Mouse (Mus musculus) right cerebral cortex, postnatal 4 days (tissue): ENCODE measurements around the gene Clrn1.

Experiments
- DNase-seq: peaks from one replicate; pipeline ENCODE4 v3.0.0-alpha.2; 2022

Gene Clrn1

GRCm38 (mm10) chr3:58829926-58830325, 55.2 kb downstream of the Clrn1 start:
- no peak for DNase-seq

DNA sequence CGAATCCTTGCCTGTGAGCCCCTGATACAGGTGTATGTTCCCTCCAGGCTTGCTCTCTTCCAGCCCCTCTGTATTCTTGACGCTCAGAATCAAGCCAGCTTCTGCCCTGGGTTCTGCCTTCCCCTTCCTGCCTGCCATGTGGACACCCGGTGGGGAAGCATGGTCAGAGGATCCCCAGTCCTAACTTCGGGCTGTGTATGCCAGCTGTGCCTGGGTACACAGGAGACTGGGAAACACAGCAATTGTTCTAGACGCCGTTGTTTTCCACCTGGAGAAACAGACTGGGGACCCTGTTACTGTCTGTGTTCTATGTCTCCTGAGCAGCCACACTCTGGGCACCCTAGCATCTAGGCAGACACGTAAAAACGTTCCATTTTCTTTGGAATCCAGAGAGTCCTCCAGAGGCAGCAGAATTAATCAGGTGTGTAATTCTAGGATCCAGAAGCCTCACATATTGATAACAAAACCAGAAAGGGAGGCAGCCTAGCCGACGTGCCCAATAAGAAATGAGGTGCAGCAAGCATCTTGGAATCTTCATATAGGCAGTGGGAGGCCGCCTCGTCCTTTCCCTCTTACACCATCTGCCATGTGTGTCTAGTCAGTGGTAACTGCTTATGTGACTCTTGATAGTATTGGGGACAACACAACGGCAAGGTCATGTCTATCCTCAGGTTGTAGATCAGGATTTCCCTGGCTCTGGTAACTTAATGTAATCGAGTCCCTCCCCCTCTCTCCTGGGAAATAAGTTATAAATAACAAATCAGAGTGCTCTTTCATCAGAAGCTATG, 56.6 kb downstream of the Clrn1 start:
- DNase-seq, result no peak

DNA sequence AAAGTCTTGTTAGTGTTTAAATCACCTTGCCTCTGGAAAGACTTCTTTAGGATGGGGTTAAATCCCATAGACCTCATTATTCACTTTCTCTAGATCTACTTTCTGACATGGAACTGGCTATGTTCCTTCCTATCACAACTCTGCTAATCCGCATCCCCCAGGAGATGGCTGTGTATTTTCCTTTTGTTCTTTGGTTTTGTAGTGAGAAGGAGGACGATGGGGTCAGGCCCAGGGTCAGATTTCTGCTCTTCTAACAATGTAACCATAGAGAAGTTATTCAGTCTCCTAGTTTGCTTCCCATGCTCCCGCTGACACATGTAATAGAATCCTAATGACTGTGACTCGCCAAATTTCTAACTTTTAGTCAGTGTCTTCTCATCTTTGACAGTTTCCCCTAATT, 58.9 kb downstream of the Clrn1 start:
- no peak for DNase-seq

DNA sequence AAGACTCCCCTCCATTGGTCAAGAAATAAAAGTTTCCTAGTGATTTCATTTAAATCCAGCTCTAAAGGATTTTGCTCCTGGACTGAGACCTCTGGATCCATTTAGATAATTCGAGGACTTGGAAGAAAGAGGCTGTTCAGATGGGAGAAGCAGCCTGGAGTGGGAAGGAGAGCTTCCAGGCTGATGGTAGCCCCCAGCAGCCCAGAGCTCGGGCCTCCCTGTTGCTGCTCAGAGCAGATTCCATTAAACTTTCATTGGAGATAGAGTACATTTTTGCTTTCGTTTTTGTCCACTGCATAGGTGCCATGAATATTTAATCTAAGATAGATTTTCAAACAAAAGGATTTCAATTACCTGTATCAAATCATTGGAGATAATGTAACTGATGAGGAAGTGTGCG, 62.9 kb downstream of the Clrn1 start, which contains the start of gene Mindy4b-ps:
Gene Mindy4b-ps, minus strand, starts transcription at position 101 of the 400 bp plus-strand sequence.
- DNase-seq, result no peak

- DNase-seq, result no peak
Measured at GRCm38 (mm10) chr3:58817337-58817736, 67.8 kb downstream of the Clrn1 start.

DNA sequence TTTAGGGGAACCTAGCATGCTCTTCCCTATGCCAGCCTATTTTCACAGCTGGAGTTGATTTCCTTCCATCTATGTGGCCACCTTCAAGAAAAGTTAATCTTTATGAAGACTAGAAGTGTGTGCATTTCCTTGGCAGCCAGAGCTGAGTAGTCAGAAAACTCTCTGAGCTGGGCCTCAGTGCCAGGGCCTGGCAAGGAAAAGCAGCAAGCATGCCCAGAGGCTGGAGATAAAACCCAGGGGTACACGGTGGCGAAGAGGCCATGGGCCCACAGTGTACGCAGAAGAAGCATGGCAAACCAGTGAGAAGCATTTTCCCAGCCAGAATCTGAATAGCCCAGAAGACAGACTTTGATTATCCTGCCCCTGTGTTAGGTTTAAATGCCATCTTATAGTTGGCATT, 70.9 kb downstream of the Clrn1 start:
- DNase-seq, result no peak

DNA sequence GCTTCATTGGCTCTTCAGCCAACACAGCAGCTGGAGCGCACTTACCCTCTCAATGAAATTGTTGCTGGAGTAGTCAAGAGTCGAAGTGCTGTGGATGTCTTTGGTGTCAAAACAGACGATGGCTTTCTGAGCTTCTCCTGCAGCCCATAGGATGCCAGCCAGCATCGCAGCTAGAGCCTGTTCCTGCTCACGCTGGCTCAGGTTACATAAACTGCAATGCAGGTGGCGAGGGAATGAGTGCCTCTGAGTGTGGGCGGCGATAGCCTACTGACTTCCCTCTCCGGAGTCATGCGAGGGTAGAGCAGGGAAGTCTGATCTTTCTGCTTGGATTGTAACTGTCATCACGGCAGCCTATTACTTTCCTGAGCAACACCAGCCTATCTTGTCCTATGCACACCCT, 74.8 kb downstream of the Clrn1 start:
- DNase-seq, result no peak

DNA sequence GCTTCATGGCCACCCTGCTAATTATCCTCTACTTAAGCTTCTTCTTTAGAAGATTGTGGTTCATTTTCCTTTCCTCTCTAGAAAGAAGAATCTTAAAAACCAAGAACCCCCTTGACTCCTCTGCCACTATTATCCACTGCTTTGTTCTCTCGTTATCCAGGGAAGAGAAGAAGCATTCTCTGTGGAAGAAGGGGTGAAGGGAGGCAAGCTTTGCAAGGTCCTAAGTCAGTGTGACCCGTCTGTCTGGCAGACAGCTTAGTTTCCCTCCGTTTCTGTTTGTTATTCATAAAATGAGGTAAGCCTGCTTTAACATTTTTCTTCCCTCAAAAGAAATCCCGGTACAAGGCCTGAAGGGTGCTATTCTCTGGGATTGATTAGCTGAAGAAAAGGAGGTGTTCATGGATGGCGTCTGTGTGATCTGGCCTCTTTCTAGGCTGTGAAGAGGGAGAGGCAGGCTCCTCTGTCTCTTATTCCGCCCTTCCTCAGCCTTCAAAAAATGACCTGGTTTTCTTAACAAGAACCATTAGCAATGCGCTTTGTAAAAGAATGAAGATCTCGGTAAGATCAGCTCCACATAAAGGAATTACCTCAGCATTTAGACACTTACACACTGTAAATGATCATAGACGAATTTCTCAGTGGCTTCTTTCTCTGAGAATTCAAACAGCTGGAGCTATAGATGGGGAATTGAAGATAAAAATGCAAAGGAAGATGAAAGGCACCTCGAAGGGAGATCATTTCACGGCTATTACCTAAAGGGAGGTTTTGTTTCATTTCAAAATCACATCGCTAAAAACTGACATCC, 75.8 kb downstream of the Clrn1 start:
- no peak for DNase-seq

- DNase-seq, result no peak
Measured at GRCm38 (mm10) chr3:58808636-58809035, 76.5 kb downstream of the Clrn1 start.

DNA sequence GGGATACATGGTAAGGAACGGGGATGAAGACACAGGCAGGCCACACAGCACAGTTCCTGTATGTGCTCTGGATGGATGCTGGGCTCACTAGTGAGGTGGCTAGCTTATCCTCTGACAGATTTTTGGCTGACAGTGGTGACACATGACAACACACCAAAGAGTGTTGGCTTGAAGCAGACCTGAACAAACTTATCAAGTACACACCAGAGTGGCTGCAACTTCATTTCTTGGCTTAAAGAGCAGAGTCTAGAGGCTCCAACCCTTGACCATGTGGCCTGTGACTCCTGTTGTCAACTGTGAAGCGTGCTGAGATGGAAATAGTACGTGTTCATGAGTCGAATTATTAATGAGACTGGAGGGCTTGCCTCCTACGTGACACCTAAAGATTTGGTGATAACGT, 80.4 kb downstream of the Clrn1 start:
- DNase-seq, result no peak

GRCm38 (mm10) chr3:58798676-58799075, 86.5 kb downstream of the Clrn1 start:
- no peak for DNase-seq

- DNase-seq, result no peak
Measured at GRCm38 (mm10) chr3:58798245-58798644, 86.9 kb downstream of the Clrn1 start.
